Mouse (Mus musculus): ENCODE data around the gene Tcte3. TPM values are rescaled to one million over a fixed set of nuclear protein-coding genes. Genes with fewer than 3 reads are reported as not detected.
A peak's percentile ranks its signal among the peaks of the same experiment; 100 is the strongest.
"Not testable (repeated sequence)": the region's sequence is repeated elsewhere in the genome, so short reads cannot be mapped to it uniquely, and the experiment has no call there.

The Tcte3 gene
- total and polyA plus RNA-seq, 2 experiments from 2014 or later: not detected

DNA sequence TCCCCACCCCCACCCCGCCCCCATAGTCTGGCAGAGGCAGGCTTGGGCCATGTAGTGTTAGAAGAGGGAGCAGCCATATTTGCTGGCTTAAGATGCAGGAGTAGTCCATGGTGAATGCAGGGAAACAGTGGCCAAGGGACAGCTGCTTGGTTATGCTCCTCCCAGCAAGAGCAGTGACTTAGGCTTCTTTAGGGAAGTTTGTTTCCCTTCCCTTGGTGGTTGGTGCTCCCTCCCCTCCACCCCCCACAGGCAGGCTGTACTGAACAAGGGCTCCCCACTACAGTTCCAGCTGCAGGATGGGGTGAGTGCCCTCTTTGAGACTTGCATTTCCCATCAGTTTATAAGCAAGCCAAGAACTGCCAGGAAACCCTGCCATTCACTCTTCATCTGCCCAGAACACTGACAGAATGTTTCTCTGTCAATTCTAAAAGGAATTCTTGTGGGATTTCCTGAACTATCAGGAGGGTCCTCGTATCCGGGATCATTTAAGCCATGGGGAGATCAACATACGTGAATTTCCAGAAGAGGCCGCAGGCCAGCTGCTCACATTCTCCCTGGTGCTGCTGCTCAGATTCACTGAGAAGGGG is 51.1 kb downstream of the Tcte3 start:
- DNase-seq; H3K4me1 ChIP-seq (ENCODE audit: insufficient read depth); H3K9ac ChIP-seq; H3K4me3 ChIP-seq (ENCODE audit: low read depth, low read length); H3K27ac ChIP-seq (ENCODE audit: low read depth, low read length); H3K27me3 ChIP-seq (ENCODE audit: insufficient read depth, low read length); H3K4me2 ChIP-seq (ENCODE audit: low read depth); H3K36me3 ChIP-seq (ENCODE audit: insufficient read depth); H3K9me3 ChIP-seq (ENCODE audit: low read length); ATAC-seq: not testable (repeated sequence)
- 76% methylated on average over 4 of the region's 5 CpGs for WGBS

DNA sequence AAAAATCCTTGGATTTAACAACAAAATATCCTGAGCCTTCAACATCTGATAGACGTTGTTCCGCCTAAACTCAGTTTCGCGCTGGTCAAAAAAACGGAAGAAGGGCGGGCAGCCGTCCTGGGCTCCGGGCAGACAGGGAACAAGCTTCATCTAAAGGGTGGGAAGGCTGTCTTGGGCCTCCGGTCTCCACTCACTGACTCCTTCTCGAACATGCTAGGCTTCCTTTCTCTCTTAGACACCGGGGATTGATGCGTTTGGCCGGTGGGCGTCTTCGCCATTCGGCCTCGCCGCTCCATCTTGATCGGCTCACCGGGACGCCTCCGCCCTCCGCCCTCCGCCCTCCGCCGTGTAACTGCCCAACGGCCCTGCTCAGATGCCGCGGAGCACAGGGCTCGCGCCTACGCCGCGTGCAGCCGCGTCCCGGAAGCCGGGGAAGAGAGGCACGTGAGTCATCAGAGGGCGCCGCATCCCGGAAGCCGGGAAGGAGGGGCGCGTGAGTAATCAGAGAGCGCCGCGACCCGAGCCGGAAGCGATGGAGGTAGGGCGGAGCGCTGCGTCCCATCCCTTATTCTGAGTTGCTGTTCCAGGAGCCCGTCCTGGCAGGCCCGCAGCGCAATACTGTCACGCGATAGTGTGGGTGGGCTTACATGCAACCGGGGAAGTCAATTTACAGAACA is 62.8 kb downstream of the Tcte3 start, which contains the start of the genes 9030025P20Rik and Gm3417:
TSS of gene 9030025P20Rik (plus strand) at position 107 of the 677 bp plus-strand sequence.
TSS of gene Gm3417 (minus strand) at position 429 of the 677 bp plus-strand sequence.
- H3K27ac ChIP-seq (ENCODE audit: low read depth, low read length); H3K9me3 ChIP-seq (ENCODE audit: low read length); H3K9ac ChIP-seq; H3K36me3 ChIP-seq (ENCODE audit: insufficient read depth); H3K4me2 ChIP-seq (ENCODE audit: low read depth); H3K4me1 ChIP-seq (ENCODE audit: insufficient read depth); H3K27me3 ChIP-seq (ENCODE audit: insufficient read depth, low read length); DNase-seq; H3K4me3 ChIP-seq (ENCODE audit: low read depth, low read length): not testable (repeated sequence)
- WGBS: no CpG with 5 or more reads among the region's 60 CpGs
- peak; percentile 99 for ATAC-seq

DNA sequence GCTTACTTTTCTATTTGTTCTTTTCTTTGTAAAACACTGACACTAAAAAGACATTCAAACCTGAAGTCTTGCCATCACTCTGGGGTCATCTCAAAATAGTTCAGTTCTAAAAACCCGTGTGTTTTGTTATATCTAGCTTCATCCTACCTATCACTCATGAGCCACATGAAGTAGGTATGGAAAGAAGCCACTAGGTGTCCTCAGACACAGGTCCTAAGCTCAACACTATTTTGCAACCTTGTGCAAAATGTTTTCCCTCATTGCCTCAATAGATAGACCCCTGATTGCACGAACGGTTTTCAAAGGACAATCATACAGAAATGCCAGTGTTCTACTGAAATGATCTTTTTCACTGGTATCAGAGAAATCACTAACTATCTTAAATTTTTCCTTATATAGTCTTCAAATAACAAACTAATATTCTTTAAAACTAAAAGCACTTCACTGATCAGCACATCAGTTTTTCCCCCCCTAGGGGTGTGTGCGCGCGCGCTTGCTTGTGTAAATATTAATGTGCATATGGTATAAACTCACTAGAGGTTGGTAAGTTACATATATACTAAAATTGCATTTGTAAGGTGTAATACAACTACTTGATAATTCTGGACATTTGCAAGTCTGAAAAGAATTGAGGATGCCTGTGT is 63.4 kb downstream of the Tcte3 start:
- not testable (repeated sequence) for H3K27me3 ChIP-seq (ENCODE audit: insufficient read depth, low read length); H3K9ac ChIP-seq; ATAC-seq; H3K4me2 ChIP-seq (ENCODE audit: low read depth); H3K27ac ChIP-seq (ENCODE audit: low read depth, low read length); H3K4me1 ChIP-seq (ENCODE audit: insufficient read depth); H3K36me3 ChIP-seq (ENCODE audit: insufficient read depth); DNase-seq; H3K4me3 ChIP-seq (ENCODE audit: low read depth, low read length); H3K9me3 ChIP-seq (ENCODE audit: low read length)
- 3% methylated on average over 4 of the region's 7 CpGs for WGBS

Other genes with a start within 250 kb of the Tcte3 start
- 1.1 and 1.6 TPM in 2 replicates for gene Wdr27, start 98.3 kb downstream of the Tcte3 start, total RNA-seq (2014; rRNA removed)
- 9.5 and 10.0 TPM in 2 replicates for gene Wdr27, start 98.3 kb downstream of the Tcte3 start, polyA plus RNA-seq (2015; fragmentation: Nextera tagmentation; extraction: Ambion mirVana)
- 21.1 and 24.2 TPM in 2 replicates for gene 1600012H06Rik, start 98.3 kb downstream of the Tcte3 start, total RNA-seq (2014; rRNA removed)
- gene 1600012H06Rik, start 98.3 kb downstream of the Tcte3 start, polyA plus RNA-seq (2015; fragmentation: Nextera tagmentation; extraction: Ambion mirVana): 27.1 and 29.2 TPM in 2 replicates
- gene Phf10, start 80.2 kb downstream of the Tcte3 start, total RNA-seq (2014; rRNA removed): 59.3 and 61.7 TPM in 2 replicates
- gene Phf10, start 80.2 kb downstream of the Tcte3 start, polyA plus RNA-seq (2015; fragmentation: Nextera tagmentation; extraction: Ambion mirVana): 12.0 and 13.2 TPM in 2 replicates
- 8.3 and 8.9 TPM in 2 replicates for gene 9030025P20Rik, start 63.0 kb downstream of the Tcte3 start, total RNA-seq (2014; rRNA removed)
- 4.9 and 7.6 TPM in 2 replicates for gene 9030025P20Rik, start 63.0 kb downstream of the Tcte3 start, polyA plus RNA-seq (2015; fragmentation: Nextera tagmentation; extraction: Ambion mirVana)
- gene Gm3417, start 62.7 kb downstream of the Tcte3 start, total RNA-seq (2014; rRNA removed): not detected in 2 replicates
- gene Gm3417, start 62.7 kb downstream of the Tcte3 start, polyA plus RNA-seq (2015; fragmentation: Nextera tagmentation; extraction: Ambion mirVana): 2.9 and 4.0 TPM in 2 replicates
- gene Gm3435, start 31.3 kb downstream of the Tcte3 start, total RNA-seq (2014; rRNA removed): 4.4 and 5.8 TPM in 2 replicates
- 8.4 and 10.3 TPM in 2 replicates for gene Gm3435, start 31.3 kb downstream of the Tcte3 start, polyA plus RNA-seq (2015; fragmentation: Nextera tagmentation; extraction: Ambion mirVana)
- 37.5 and 39.8 TPM in 2 replicates for gene Ermard, start 280 bp downstream of the Tcte3 start, total RNA-seq (2014; rRNA removed)
- 30.5 and 48.3 TPM in 2 replicates for gene Ermard, start 280 bp downstream of the Tcte3 start, polyA plus RNA-seq (2015; fragmentation: Nextera tagmentation; extraction: Ambion mirVana)
- gene Gm3448, start within 50 bp of the Tcte3 start, total RNA-seq (2014; rRNA removed): 6.2 TPM in 2 replicates
- gene Gm3448, start within 50 bp of the Tcte3 start, polyA plus RNA-seq (2015; fragmentation: Nextera tagmentation; extraction: Ambion mirVana): 1.9 and 2.2 TPM in 2 replicates